Mouse (Mus musculus): Measurements from ENCODE around the gene Glt1d1. TPM values are rescaled to one million over a fixed set of nuclear protein-coding genes. Genes with fewer than 3 reads are reported as not detected.

Gene Glt1d1
- polyA plus RNA-seq, 1 experiment from 2014 or later, result 0.04 TPM

DNA sequence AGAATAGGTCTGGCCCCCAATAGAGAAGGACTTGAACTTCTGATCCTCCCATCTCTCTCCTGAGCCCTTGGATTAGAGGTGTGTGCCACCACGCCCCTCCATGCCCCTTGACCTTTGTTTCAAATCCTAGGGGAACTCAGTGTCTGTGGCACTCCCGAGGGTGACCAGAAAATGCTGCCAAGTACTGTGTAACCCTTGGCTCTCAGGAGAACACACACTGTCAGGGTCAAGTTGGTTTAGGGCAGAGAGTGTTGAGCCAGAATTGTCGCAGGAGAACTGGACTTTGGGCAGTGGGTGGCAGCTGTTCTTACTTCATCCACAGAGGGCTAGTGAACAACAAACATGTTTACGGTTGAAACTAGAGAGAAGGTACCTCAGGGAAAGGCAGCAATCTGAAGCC lies 5.6 kb downstream of the Glt1d1 start:
- TF ChIP-seq CTCF (IDR thresholded peaks at IDR 0.05; ENCODE audit: low read depth), result no peak
- H3K4me1 ChIP-seq (replicated peaks; ENCODE audit: control insufficient read depth, insufficient read depth, low read length), result no peaks in the 10 kb centered on the region
- peaks cover under 1% of the 10 kb centered on the region; the same call in 1 of the 2 replicates for H3K27me3 ChIP-seq (replicated peaks; ENCODE audit: control insufficient read depth, insufficient read depth, low read length)
- H3K4me2 ChIP-seq (replicated peaks; ENCODE audit: low read depth), result no peak overlapping the region
- no peak for ATAC-seq
- no peak overlapping the region for H3K4me3 ChIP-seq (ENCODE audit: low read depth, low read length)
- 65% methylated on average over 4 of the region's 4 CpGs for WGBS
- no peak overlapping the region for H3K9ac ChIP-seq (ENCODE audit: low read depth, low read length)
- H3K36me3 ChIP-seq (ENCODE audit: control insufficient read depth, insufficient read depth), result no peaks in the 10 kb centered on the region
- H3K9me3 ChIP-seq (ENCODE audit: control insufficient read depth), result no peaks in the 10 kb centered on the region
- H3K27ac ChIP-seq (ENCODE audit: low read depth, low read length), result no peak overlapping the region

GRCm38 (mm10) chr5:127638177-127638576 lies 6.1 kb downstream of the Glt1d1 start:
- no peaks in the 10 kb centered on the region for H3K9me3 ChIP-seq (ENCODE audit: control insufficient read depth)
- ATAC-seq, result no peak
- TF ChIP-seq CTCF (IDR thresholded peaks at IDR 0.05; ENCODE audit: low read depth), result no peak
- no peaks in the 10 kb centered on the region; the same call in 1 of the 2 replicates for H3K27me3 ChIP-seq (replicated peaks; ENCODE audit: control insufficient read depth, insufficient read depth, low read length)
- H3K4me2 ChIP-seq (replicated peaks; ENCODE audit: low read depth), result no peak overlapping the region
- WGBS, result 80% methylated on average over 2 of the region's 2 CpGs
- H3K4me1 ChIP-seq (replicated peaks; ENCODE audit: control insufficient read depth, insufficient read depth, low read length), result no peaks in the 10 kb centered on the region
- no peak overlapping the region for H3K9ac ChIP-seq (ENCODE audit: low read depth, low read length)
- no peak overlapping the region for H3K27ac ChIP-seq (ENCODE audit: low read depth, low read length)
- no peak overlapping the region for H3K4me3 ChIP-seq (ENCODE audit: low read depth, low read length)
- H3K36me3 ChIP-seq (ENCODE audit: control insufficient read depth, insufficient read depth), result no peaks in the 10 kb centered on the region

DNA sequence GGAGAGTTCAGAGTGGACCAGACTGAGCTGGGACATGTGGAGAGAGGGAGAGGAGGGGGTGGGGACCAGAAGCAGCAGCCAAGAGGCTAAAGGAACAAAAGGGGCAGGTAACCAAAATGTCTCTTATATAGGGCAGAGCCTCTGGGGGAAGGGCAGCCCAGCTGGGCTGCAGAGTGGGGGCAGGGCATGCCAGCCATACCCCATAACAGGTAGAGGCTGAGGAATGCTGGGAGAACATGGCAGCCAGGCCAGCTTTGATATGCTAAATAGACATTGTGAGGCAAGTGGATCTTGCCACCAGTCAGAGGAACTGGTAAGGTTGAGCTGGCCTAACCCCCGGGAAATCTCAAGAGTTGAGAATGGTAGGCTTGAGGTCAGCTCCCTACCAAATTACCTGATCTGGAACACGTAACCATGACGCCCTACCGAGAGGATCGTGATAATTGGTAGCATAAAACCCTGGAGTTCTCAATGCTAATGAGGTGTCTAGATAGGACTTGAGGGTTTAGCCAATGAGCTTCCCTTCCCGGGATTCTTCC lies 7.1 kb downstream of the Glt1d1 start:
- Histone ChIP-seq H3K4me2 (replicated peaks; ENCODE audit: low read depth) (no peak overlapping the region), H3K27me3 (replicated peaks; ENCODE audit: control insufficient read depth, insufficient read depth, low read length) (no peaks in the 10 kb centered on the region), H3K27ac (ENCODE audit: low read depth, low read length) (no peak overlapping the region), H3K9ac (ENCODE audit: low read depth, low read length) (no peak overlapping the region), H3K4me3 (ENCODE audit: low read depth, low read length) (no peak overlapping the region), H3K4me1 (replicated peaks; ENCODE audit: control insufficient read depth, insufficient read depth, low read length) (no peaks in the 10 kb centered on the region), H3K9me3 (ENCODE audit: control insufficient read depth) (no peaks in the 10 kb centered on the region), H3K36me3 (ENCODE audit: control insufficient read depth, insufficient read depth) (no peaks in the 10 kb centered on the region)
- ATAC-seq, result no peak
- TF ChIP-seq CTCF (IDR thresholded peaks at IDR 0.05; ENCODE audit: low read depth), result no peak
- WGBS, result 87% methylated on average over 6 of the region's 6 CpGs

DNA sequence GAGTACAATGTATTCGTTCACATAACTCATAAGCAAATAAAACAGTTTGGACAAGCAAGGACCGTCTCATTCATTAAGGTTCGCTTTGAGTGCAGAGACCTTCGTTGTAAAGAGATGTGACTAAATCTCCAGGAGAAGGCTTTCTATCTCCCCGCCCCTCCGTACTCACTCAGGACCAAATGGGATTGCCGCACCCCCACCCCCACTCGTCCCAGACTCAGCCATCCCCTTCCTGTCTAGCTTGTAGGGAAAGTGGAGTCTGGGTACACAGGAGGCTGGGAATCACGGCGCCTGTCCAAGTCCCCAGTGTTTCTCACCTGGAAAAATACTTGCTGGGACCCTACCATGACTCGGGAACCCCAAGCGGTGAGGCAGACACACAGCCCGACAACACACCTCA lies 7.6 kb downstream of the Glt1d1 start:
- no peak for TF ChIP-seq CTCF (IDR thresholded peaks at IDR 0.05; ENCODE audit: low read depth)
- WGBS, result 87% methylated on average over 13 of the region's 13 CpGs
- H3K4me1 ChIP-seq (replicated peaks; ENCODE audit: control insufficient read depth, insufficient read depth, low read length), result no peaks in the 10 kb centered on the region
- ATAC-seq, result no peak
- no peak overlapping the region for H3K27ac ChIP-seq (ENCODE audit: low read depth, low read length)
- no peak overlapping the region for H3K4me3 ChIP-seq (ENCODE audit: low read depth, low read length)
- H3K27me3 ChIP-seq (replicated peaks; ENCODE audit: control insufficient read depth, insufficient read depth, low read length), result no peaks in the 10 kb centered on the region
- H3K9me3 ChIP-seq (ENCODE audit: control insufficient read depth), result no peaks in the 10 kb centered on the region
- no peak overlapping the region for H3K4me2 ChIP-seq (replicated peaks; ENCODE audit: low read depth)
- H3K36me3 ChIP-seq (ENCODE audit: control insufficient read depth, insufficient read depth), result no peaks in the 10 kb centered on the region
- no peak overlapping the region for H3K9ac ChIP-seq (ENCODE audit: low read depth, low read length)

DNA sequence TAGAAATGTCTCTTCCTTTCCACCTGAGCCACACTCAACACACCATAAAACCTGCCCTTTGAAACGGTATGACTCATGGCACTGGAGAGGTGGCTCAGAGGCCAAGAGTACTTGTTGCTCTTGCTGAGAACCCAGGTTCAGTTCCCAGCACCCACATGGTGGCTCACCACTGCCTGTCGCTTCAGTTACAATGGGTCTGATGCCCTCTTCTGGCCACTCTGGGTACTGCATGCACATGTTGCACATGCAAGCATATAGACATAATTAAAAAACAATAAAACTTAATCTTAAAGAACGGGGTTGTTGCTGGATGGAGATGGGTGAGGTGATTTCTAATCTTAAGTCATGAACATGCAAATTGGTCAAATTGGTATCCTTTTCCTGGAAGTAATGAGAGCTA lies 8.3 kb downstream of the Glt1d1 start:
- no peaks in the 10 kb centered on the region for H3K4me1 ChIP-seq (replicated peaks; ENCODE audit: control insufficient read depth, insufficient read depth, low read length)
- H3K9me3 ChIP-seq (ENCODE audit: control insufficient read depth), result no peaks in the 10 kb centered on the region
- H3K27ac ChIP-seq (ENCODE audit: low read depth, low read length), result no peak overlapping the region
- WGBS, result 91% methylated on average over 3 of the region's 3 CpGs
- no peaks in the 10 kb centered on the region for H3K36me3 ChIP-seq (ENCODE audit: control insufficient read depth, insufficient read depth)
- peak; percentile 37 for TF ChIP-seq CTCF (IDR thresholded peaks at IDR 0.05; ENCODE audit: low read depth)
- H3K4me2 ChIP-seq (replicated peaks; ENCODE audit: low read depth), result no peak overlapping the region
- no peak for ATAC-seq
- no peak overlapping the region for H3K4me3 ChIP-seq (ENCODE audit: low read depth, low read length)
- H3K27me3 ChIP-seq (replicated peaks; ENCODE audit: control insufficient read depth, insufficient read depth, low read length), result no peaks in the 10 kb centered on the region
- H3K9ac ChIP-seq (ENCODE audit: low read depth, low read length), result no peak overlapping the region

- H3K9me3 ChIP-seq (ENCODE audit: control insufficient read depth), result no peaks in the 10 kb centered on the region
- no peak overlapping the region for H3K27ac ChIP-seq (ENCODE audit: low read depth, low read length)
- H3K36me3 ChIP-seq (ENCODE audit: control insufficient read depth, insufficient read depth), result no peaks in the 10 kb centered on the region
- WGBS, result 92% methylated on average over 15 of the region's 15 CpGs
- no peak overlapping the region for H3K9ac ChIP-seq (ENCODE audit: low read depth, low read length)
- ATAC-seq, result no peak
- no peak overlapping the region for H3K4me2 ChIP-seq (replicated peaks; ENCODE audit: low read depth)
- no peak overlapping the region for H3K4me3 ChIP-seq (ENCODE audit: low read depth, low read length)
- TF ChIP-seq CTCF (IDR thresholded peaks at IDR 0.05; ENCODE audit: low read depth), result no peak
- no peaks in the 10 kb centered on the region for H3K4me1 ChIP-seq (replicated peaks; ENCODE audit: control insufficient read depth, insufficient read depth, low read length)
- H3K27me3 ChIP-seq (replicated peaks; ENCODE audit: control insufficient read depth, insufficient read depth, low read length), result no peaks in the 10 kb centered on the region
These were observed 9.3 kb downstream of the Glt1d1 start for GRCm38 (mm10) chr5:127641185-127641958.

All from intestine, postnatal 0 days (tissue).